Mouse (Mus musculus) liver, adult 2 months (tissue): ENCODE measurements around the gene Krt80.

ENCODE experiments used
- CTCF ChIP-seq: fragments of 200-500 bp; IDR thresholded peaks from 2 replicates; pipeline ENCODE4 v1.5.1; 2011; ENCODE audit warnings: low read depth, low read length, control low read depth
- POLR2A ChIP-seq: fragments of 200-500 bp; IDR thresholded peaks from 2 replicates; pipeline ENCODE4 v1.6.1; 2011; ENCODE audit warnings: low read length, control low read depth; ENCODE audit not compliant: insufficient read depth; ENCODE audit errors: extremely low read depth

DNA sequence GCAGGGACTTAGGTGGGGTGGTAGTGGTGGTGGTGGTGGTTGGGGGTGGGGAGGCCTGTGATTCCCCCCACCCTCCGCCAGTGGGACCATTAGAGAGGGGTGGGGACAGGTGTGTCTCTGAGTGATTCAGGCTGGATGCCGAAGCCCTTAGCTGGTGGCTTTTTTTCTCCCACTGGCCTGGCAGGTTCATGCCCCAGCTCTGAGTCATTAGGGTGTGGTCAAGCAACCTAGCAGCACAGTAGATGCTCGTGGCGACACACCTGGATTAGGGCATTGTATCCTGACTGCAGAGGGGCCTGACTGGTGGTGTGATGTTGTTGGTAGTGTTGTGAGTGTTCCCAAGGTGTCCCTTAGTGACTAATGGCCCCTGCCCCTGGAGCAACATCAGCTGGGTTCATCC, 38.9 kb downstream of the Krt80 start:
- TF ChIP-seq CTCF (no peak), POLR2A (no peak)
